Mouse (Mus musculus): Measurements from ENCODE around the gene Fgf12.

The Fgf12 gene

GRCm38 (mm10) chr16:28752638-28753118 is at the start of gene Fgf12:
Gene Fgf12, minus strand, starts transcription at chr16:28753068.
- in situ Hi-C loops (cut with MboI) = no loop called here

- in situ Hi-C loops (cut with MboI) = no loop called here
Measured at GRCm38 (mm10) chr16:28793115-28793514, 40.2 kb upstream of the Fgf12 start.

GRCm38 (mm10) chr16:28770276-28770675 is 17.4 kb upstream of the Fgf12 start:
- in situ Hi-C loops (cut with MboI) = no loop called here

- in situ Hi-C loops (cut with MboI) = no loop called here
Measured at GRCm38 (mm10) chr16:28761417-28761976, 8.6 kb upstream of the Fgf12 start.

DNA sequence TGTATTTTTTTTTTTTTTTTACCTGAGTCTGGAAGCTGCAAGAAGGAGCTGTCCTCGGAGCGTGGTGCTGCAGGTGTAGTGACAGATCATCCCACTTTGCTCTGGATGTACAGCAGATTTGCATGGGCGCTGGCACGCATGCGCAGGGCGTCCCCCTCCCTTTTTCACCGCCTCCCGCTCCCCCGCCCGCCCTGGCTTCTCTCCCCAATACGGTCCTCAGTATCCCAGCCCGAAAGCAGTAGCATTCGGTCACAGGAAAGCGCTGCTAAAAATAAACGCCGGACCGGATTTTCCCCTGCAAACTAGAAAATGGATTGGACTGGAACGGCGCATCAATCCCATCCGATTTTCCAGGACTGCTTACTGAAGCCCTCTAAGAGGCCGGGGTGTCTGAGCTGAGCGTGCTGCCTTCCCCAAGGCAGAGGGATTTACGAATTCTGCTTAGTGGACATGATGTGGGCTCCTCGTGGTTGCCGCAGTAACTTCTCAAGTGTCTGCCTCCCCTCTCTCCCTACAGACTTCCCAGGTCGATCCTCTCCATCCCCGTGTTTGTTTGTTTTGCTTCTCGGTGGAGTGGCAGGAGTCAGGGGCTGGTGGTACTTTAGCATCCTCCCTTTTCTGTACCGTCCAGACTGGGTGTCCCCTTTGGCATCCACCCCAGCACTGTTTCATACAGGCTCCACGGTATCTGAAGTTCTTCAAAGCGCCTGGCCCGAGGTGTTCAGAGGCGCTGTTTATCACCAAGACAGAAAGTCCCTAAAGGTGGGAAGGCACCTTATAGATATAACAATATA is 453 bp upstream of the Fgf12 start:
- in situ Hi-C loops (cut with MboI) = no loop called here

DNA sequence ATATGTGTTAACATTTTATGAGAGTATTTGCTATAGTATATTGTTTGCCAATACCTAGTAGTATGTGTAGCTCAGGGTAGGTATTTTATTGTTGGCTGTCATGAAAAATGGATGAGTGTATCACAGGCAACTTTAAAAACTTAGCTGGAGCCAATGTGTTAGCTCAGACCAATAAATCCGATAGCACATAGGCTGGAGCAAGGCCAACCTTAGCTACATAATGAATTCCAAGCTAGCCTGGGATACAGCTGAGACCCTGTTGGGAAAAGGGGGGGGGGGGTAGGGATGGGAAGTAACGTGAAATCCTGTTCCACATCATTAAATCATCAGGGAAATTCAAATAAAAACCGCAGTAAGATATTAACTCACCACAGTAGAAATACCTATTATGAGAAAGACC is 18.4 kb downstream of the Fgf12 start:
- in situ Hi-C loops (cut with MboI) = no loop called here

GRCm38 (mm10) chr16:28726792-28727191 is 26.1 kb downstream of the Fgf12 start:
- in situ Hi-C loops (cut with MboI) = no loop called here

- in situ Hi-C loops (cut with MboI) = no loop called here
Measured at GRCm38 (mm10) chr16:28706623-28707022, 46.2 kb downstream of the Fgf12 start.

DNA sequence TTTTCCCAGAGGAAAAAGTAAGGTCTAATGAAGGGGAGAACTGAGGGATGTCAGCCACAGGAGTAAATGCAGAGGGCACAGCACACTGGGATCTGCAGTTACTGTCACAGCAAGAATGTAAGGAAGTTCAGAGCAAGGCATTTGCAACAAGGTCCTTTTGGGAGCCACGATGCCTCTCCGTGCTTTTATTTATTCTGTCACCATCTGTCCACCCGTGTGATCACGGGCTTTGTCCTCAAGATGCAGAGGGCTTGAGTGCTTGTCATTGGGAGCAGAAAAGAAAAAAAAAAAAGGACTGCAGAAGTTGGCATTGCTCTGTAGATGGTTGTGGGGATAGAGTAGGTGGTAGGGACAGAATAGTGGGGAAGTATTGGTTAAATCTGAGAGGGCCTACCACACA is 52.5 kb downstream of the Fgf12 start:
- in situ Hi-C loops (cut with MboI) = no loop called here

DNA sequence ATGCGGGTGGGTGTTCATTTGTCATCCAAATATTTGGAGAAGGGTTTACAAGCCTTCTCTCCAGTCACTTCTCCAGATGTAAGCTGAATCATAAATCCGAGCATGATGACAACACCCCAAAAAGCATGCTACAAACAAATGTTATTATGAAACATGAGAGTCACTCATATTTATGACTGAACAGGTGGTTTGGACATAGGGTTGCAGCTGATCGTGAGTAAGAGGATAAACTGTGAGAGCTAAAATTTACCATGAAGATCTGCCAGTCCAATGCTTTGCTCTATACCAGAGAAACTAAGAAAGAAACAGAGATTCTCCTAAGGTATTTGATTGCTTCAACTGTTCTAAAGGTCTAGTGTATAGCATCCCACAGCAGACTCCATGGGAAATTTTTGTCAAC is 56.0 kb downstream of the Fgf12 start:
- in situ Hi-C loops (cut with MboI) = no loop called here

- in situ Hi-C loops (cut with MboI) = no loop called here
Measured at GRCm38 (mm10) chr16:28694113-28694899, 58.6 kb downstream of the Fgf12 start.

- in situ Hi-C loops (cut with MboI) = no loop called here
Measured at GRCm38 (mm10) chr16:28688861-28689385, 63.9 kb downstream of the Fgf12 start.

DNA sequence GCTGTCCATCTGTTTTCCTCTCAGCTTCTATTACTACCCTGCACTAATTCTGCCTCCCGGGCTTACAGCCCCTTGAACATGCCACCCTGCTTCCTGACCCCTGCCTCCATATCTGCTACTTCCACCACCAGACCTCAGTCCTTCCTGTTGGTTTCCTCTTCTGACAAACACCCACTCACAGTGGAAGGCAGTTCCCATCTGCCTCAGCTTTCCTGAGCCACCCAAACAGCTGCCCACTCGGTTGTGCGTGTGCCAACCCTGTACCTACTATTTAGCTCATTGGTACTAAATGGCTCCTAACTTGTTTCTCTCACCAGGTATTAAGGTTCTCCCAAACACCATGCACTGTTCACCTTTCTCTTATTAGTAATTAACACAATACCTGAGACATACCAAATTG is 71.2 kb downstream of the Fgf12 start:
- in situ Hi-C loops (cut with MboI) = no loop called here

- in situ Hi-C loops (cut with MboI) = no loop called here
Measured at GRCm38 (mm10) chr16:28668815-28669347, 84.0 kb downstream of the Fgf12 start.

DNA sequence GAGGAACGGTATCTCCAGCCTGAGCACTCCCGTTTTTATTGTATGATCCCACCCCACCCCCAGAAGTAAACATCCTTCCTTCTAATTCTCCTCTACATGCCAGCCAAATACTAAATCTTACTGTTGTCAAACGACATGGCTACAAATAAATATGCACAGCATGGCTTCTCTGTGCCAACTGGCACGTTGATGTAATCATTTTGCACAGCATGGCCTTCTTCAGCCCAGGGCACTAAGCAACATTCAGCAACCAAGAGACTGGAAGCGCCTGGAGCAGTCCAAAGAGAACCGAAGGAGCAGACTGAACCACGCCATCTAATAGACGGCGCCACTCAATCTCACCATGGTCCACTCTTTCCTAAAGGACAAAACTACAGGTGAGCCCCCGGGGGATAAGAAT is 100.2 kb downstream of the Fgf12 start:
- in situ Hi-C loops (cut with MboI) = no loop called here

DNA sequence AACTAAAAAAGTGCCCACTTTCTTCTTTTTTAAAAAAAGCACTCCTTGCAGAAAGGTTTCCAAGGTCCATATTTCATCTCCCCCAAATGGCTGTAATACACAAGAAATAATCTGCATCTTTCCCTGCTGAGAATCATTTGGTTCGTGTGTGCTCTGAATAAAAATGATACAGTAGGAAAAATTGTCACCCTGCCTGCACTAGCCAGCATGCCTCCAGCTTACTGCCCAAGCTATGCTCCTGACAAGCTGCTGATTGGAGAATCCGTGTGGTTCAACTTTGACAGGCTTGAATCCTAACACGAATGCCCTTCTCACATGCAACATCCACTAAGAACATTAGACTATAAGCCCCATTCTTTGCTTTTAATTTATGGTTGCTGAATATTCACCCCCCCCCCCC is 102.3 kb downstream of the Fgf12 start:
- in situ Hi-C loops (cut with MboI) = no loop called here

DNA sequence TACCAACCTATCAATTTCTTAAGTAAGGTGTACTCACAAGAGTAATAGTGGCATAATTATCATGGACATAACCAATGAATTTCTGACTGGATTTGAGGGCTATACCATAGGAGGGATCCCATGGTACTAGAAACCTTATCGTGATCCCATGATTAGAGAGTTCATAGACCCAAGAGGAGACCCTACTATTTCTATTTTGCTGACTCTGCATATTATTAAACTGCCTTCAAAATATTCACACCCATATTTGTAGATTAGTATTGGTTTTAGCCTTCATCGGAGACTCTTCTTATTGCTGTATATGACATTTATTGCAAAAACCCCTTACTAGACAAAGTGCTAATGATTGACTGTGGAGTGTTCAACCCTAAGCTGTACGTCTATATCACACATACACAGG is 107.8 kb downstream of the Fgf12 start:
- in situ Hi-C loops (cut with MboI) = no loop called here

GRCm38 (mm10) chr16:28631721-28632120 is 121.1 kb downstream of the Fgf12 start:
- in situ Hi-C loops (cut with MboI) = no loop called here

GRCm38 (mm10) chr16:28630771-28631484 is 121.9 kb downstream of the Fgf12 start:
- in situ Hi-C loops (cut with MboI) = no loop called here

GRCm38 (mm10) chr16:28626259-28626658 is 126.6 kb downstream of the Fgf12 start:
- in situ Hi-C loops (cut with MboI) = no loop called here

GRCm38 (mm10) chr16:28625689-28626088 is 127.2 kb downstream of the Fgf12 start:
- in situ Hi-C loops (cut with MboI) = no loop called here

DNA sequence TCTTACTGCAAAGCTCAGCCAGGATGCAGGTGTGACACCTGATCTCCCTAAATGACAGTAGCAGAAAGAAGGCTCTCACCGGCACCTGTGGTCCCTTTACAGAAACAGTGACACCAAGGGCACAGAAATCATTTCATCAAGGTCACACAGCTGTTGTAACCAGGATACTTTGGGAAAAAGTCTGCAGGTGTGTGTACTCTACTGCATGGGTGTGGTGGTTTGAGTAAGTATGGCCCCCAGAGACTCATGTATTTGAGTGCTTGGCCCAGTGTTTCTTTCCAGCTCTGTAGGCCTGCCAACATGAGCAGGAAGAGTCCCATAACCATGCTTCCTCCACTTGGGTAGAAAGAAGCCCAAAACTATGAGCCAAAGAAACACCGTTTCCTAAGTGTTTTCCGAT is 138.5 kb downstream of the Fgf12 start:
- in situ Hi-C loops (cut with MboI) = no loop called here

Measured in mature B cell (primary cell).